Mouse (Mus musculus) G1E (cell line): ENCODE measurements around the gene Mdm1. TPM values are rescaled to one million over a fixed set of nuclear protein-coding genes. Genes with fewer than 3 reads are reported as not detected.
"Not testable (repeated sequence)": the region's sequence is repeated elsewhere in the genome, so short reads cannot be mapped to it uniquely, and the experiment has no call there.

Source experiments
- ATAC-seq: 2 replicates; pipeline ENCODE4 v1.8.0; 2016; ENCODE audit warnings: mild to moderate bottlenecking; ENCODE audit not compliant: insufficient number of reproducible peaks, poor library complexity, low FRiP score, severe bottlenecking; ENCODE audit errors: extremely low read depth
- DNase-seq: peaks from one replicate; pipeline ENCODE4 v3.0.0; 2012; ENCODE audit warnings: low spot score
- H3K27me3 ChIP-seq: 2 replicates; pipeline ENCODE4 v1.6.1; 2012; ENCODE audit warnings: mild to moderate bottlenecking, low read length, inconsistent platforms; ENCODE audit not compliant: insufficient read depth
- H3K36me3 ChIP-seq: replicated peaks from 2 replicates; pipeline ENCODE3; 2012; ENCODE audit warnings: mild to moderate bottlenecking, inconsistent platforms
- H3K4me1 ChIP-seq: 2 replicates; pipeline ENCODE4 v1.6.1; 2012; ENCODE audit warnings: low read depth, low read length, inconsistent platforms, mixed read lengths; ENCODE audit not compliant: insufficient read depth
- H3K4me3 ChIP-seq: 2 replicates; pipeline ENCODE4 v1.5.1; 2012; ENCODE audit warnings: low read depth, mild to moderate bottlenecking, inconsistent platforms, low read length, moderate library complexity, mixed read lengths
- H3K9me3 ChIP-seq: replicated peaks from 2 replicates; pipeline ENCODE4 v1.6.1; 2012; ENCODE audit warnings: inconsistent platforms
- CTCF ChIP-seq: IDR thresholded peaks from 2 replicates; pipeline ENCODE4 v1.5.1; 2012; ENCODE audit warnings: low read depth, low read length, inconsistent platforms, mixed read lengths
- GATA1 ChIP-seq: IDR thresholded peaks from 2 replicates; pipeline ENCODE4 v1.6.1; 2012; ENCODE audit warnings: borderline replicate concordance, low read length, inconsistent platforms, mixed read lengths
- GATA2 ChIP-seq: IDR thresholded peaks from 2 replicates; pipeline ENCODE4 v1.6.1; 2012; ENCODE audit warnings: low read depth, low read length, inconsistent platforms, borderline replicate concordance
- POLR2AphosphoS5 ChIP-seq: IDR thresholded peaks from 2 replicates; pipeline ENCODE4 v1.6.1; 2012; ENCODE audit warnings: low read depth, low read length, inconsistent platforms; ENCODE audit not compliant: insufficient replicate concordance
- TAL1 ChIP-seq: conservative IDR thresholded peaks from 2 replicates; pipeline ENCODE4 v1.6.1; 2012; ENCODE audit warnings: low read depth, low read length, inconsistent platforms, mixed read lengths
- polyA plus RNA-seq: library from polyadenylated mRNA; stranded (reverse); fragments of >175 nt; gene quantifications from 2 replicates; pipeline ENCODE4 v1.2.3, GENCODE M21; 2012
- total RNA-seq, 2 experiments: library from RNA; stranded (forward) in 1 of 2; stranded (reverse) in 1 of 2; fragments of 200-1000 nt in 1 of 2; fragments of >200 nt in 1 of 2; fragmentation: Nextera tagmentation in 1 of 2; gene quantifications; 2 replicates each; pipeline ENCODE4 v1.2.3; 2014 to 2017

The Mdm1 gene
- total and polyA plus RNA-seq, 3 experiments: 14.9 to 30.2 (median 19.6) TPM

GRCm38 (mm10) chr10:118178735-118179151 is 37.1 kb downstream of the Mdm1 start:
- H3K9me3 ChIP-seq: no peaks in the 10 kb centered on the region
- no peak overlapping the region for H3K4me3 ChIP-seq
- H3K4me1 ChIP-seq: no peaks in the 10 kb centered on the region
- H3K27me3 ChIP-seq: no peaks in the 10 kb centered on the region
- DNase-seq: no peak
- no peaks in the 10 kb centered on the region for H3K36me3 ChIP-seq
- no peak for ATAC-seq
- no peak for TF ChIP-seq GATA1
- TF ChIP-seq POLR2AphosphoS5: no peak
- no peak for TF ChIP-seq CTCF
- TF ChIP-seq GATA2: no peak
- TF ChIP-seq TAL1: no peak

- no peak for DNase-seq
- no peaks in the 10 kb centered on the region for H3K4me1 ChIP-seq
- ATAC-seq: no peak
- H3K4me3 ChIP-seq: no peak overlapping the region
- H3K9me3 ChIP-seq: no peaks in the 10 kb centered on the region
- H3K36me3 ChIP-seq: no peaks in the 10 kb centered on the region
- H3K27me3 ChIP-seq: no peaks in the 10 kb centered on the region
- no peak for TF ChIP-seq POLR2AphosphoS5
- TF ChIP-seq TAL1: no peak
- no peak for TF ChIP-seq GATA2
- TF ChIP-seq GATA1: no peak
- TF ChIP-seq CTCF: no peak
Measured at GRCm38 (mm10) chr10:118179265-118179664, 37.7 kb downstream of the Mdm1 start.

- H3K36me3 ChIP-seq, ATAC-seq, H3K4me1 ChIP-seq, H3K9me3 ChIP-seq, H3K4me3 ChIP-seq, DNase-seq, H3K27me3 ChIP-seq: not testable (repeated sequence)
Measured at GRCm38 (mm10) chr10:118195150-118195549, 53.5 kb downstream of the Mdm1 start.

- Histone ChIP-seq H3K4me3 (no peak within 1 kb of the TSS), H3K36me3 (no peaks in the 10 kb centered on the region), H3K9me3 (peaks cover 7% of the 10 kb centered on the region; the same call in 1 of the 2 replicates), H3K27me3 (no peaks in the 10 kb centered on the region), H3K4me1 (no peaks in the 10 kb centered on the region)
- DNase-seq: no peak
- TF ChIP-seq GATA1 (no peak), GATA2 (no peak), CTCF (no peak), POLR2AphosphoS5 (no peak), TAL1 (no peak)
- no peak for ATAC-seq
Measured at GRCm38 (mm10) chr10:118204642-118205041, 63.0 kb downstream of the Mdm1 start, which contains the start of gene Il22. Gene Il22, plus strand, starts transcription at chr10:118204942.

GRCm38 (mm10) chr10:118215719-118216393 is 74.2 kb downstream of the Mdm1 start:
- H3K4me1 ChIP-seq, ATAC-seq, H3K9me3 ChIP-seq: not testable (repeated sequence)

More at GRCm38 (mm10) chr10:118215719-118216393, 74.2 kb downstream of the Mdm1 start:
- not testable (repeated sequence) for DNase-seq, H3K27me3 ChIP-seq, H3K4me3 ChIP-seq, H3K36me3 ChIP-seq

Other genes with a start within 250 kb of the Mdm1 start
- gene Il22, start 63.1 kb downstream of the Mdm1 start, total RNA-seq (2014; fragmentation: Nextera tagmentation): not detected in 2 replicates
- not detected in 2 replicates for gene Il22, start 63.1 kb downstream of the Mdm1 start, total RNA-seq (2017)
- gene Il22, start 63.1 kb downstream of the Mdm1 start, polyA plus RNA-seq: not detected in 2 replicates
- not detected in 2 replicates for gene Gm32717, start 99.0 kb downstream of the Mdm1 start, total RNA-seq (2014; fragmentation: Nextera tagmentation)
- 0.17 TPM in 1 of 2 replicates, not detected in the other for gene Gm32717, start 99.0 kb downstream of the Mdm1 start, total RNA-seq (2017)
- gene Gm32717, start 99.0 kb downstream of the Mdm1 start, polyA plus RNA-seq: not detected in 2 replicates
- not detected in 2 replicates for gene Gm32802, start 116.9 kb downstream of the Mdm1 start, total RNA-seq (2014; fragmentation: Nextera tagmentation)
- 0.17 TPM in 1 of 2 replicates, not detected in the other for gene Gm32802, start 116.9 kb downstream of the Mdm1 start, total RNA-seq (2017)
- gene Gm32802, start 116.9 kb downstream of the Mdm1 start, polyA plus RNA-seq: not detected in 2 replicates
- not detected in 2 replicates for gene Iltifb, start 153.2 kb downstream of the Mdm1 start, total RNA-seq (2014; fragmentation: Nextera tagmentation)
- not detected in 2 replicates for gene Iltifb, start 153.2 kb downstream of the Mdm1 start, total RNA-seq (2017)
- not detected in 2 replicates for gene Iltifb, start 153.2 kb downstream of the Mdm1 start, polyA plus RNA-seq
- not detected in 2 replicates for gene Gm9040, start 185.2 kb downstream of the Mdm1 start, total RNA-seq (2014; fragmentation: Nextera tagmentation)
- gene Gm9040, start 185.2 kb downstream of the Mdm1 start, total RNA-seq (2017): 0.05 and 0.12 TPM in 2 replicates
- not detected in 2 replicates for gene Gm9040, start 185.2 kb downstream of the Mdm1 start, polyA plus RNA-seq
- gene Gm9044, start 190.6 kb downstream of the Mdm1 start, total RNA-seq (2014; fragmentation: Nextera tagmentation): not detected in 2 replicates
- 0.05 and 0.12 TPM in 2 replicates for gene Gm9044, start 190.6 kb downstream of the Mdm1 start, total RNA-seq (2017)
- not detected in 2 replicates for gene Gm9044, start 190.6 kb downstream of the Mdm1 start, polyA plus RNA-seq
- not detected in 2 replicates for gene Gm9045, start 196.0 kb downstream of the Mdm1 start, total RNA-seq (2014; fragmentation: Nextera tagmentation)
- gene Gm9045, start 196.0 kb downstream of the Mdm1 start, total RNA-seq (2017): 0.22 TPM in 1 of 2 replicates, not detected in the other
- 0.03 TPM in 1 of 2 replicates, not detected in the other for gene Gm9045, start 196.0 kb downstream of the Mdm1 start, polyA plus RNA-seq
- gene Gm9046, start 201.4 kb downstream of the Mdm1 start, total RNA-seq (2014; fragmentation: Nextera tagmentation): not detected in 2 replicates
- 0.05 TPM in 1 of 2 replicates, not detected in the other for gene Gm9046, start 201.4 kb downstream of the Mdm1 start, total RNA-seq (2017)
- gene Gm9046, start 201.4 kb downstream of the Mdm1 start, polyA plus RNA-seq: not detected in 2 replicates
- not detected in 2 replicates for gene Gm9048, start 206.9 kb downstream of the Mdm1 start, total RNA-seq (2014; fragmentation: Nextera tagmentation)
- not detected in 2 replicates for gene Gm9048, start 206.9 kb downstream of the Mdm1 start, total RNA-seq (2017)
- gene Gm9048, start 206.9 kb downstream of the Mdm1 start, polyA plus RNA-seq: not detected in 2 replicates
- gene Gm9049, start 212.3 kb downstream of the Mdm1 start, total RNA-seq (2014; fragmentation: Nextera tagmentation): not detected in 2 replicates
- 0.22 TPM in 1 of 2 replicates, not detected in the other for gene Gm9049, start 212.3 kb downstream of the Mdm1 start, total RNA-seq (2017)
- 0.03 TPM in 1 of 2 replicates, not detected in the other for gene Gm9049, start 212.3 kb downstream of the Mdm1 start, polyA plus RNA-seq